Mouse (Mus musculus): Measurements from ENCODE around the gene Pde8b. TPM values are rescaled to one million over a fixed set of nuclear protein-coding genes. Genes with fewer than 3 reads are reported as not detected.

The Pde8b gene
- 10 to 100 TPM; 64.7 to 69.2 TPM for total RNA-seq (2021)
- long read RNA-seq, experiment 1, full-length matches to known transcripts, result 6 of 39 reads
- long read RNA-seq, experiment 1, partial matches to known transcripts, result 6 of 39 reads
- long read RNA-seq, experiment 1, other reads (novel, unspliced or antisense), result 27 of 39 reads
- long read RNA-seq, experiment 2, transcript Pde8b-209 (7 exons, 1,338 nt), result major isoform, 8 of 67 reads
- long read RNA-seq, experiment 2, partial matches to known transcripts, result 4 of 67 reads
- long read RNA-seq, experiment 2, other reads (novel, unspliced or antisense), result 55 of 67 reads

DNA sequence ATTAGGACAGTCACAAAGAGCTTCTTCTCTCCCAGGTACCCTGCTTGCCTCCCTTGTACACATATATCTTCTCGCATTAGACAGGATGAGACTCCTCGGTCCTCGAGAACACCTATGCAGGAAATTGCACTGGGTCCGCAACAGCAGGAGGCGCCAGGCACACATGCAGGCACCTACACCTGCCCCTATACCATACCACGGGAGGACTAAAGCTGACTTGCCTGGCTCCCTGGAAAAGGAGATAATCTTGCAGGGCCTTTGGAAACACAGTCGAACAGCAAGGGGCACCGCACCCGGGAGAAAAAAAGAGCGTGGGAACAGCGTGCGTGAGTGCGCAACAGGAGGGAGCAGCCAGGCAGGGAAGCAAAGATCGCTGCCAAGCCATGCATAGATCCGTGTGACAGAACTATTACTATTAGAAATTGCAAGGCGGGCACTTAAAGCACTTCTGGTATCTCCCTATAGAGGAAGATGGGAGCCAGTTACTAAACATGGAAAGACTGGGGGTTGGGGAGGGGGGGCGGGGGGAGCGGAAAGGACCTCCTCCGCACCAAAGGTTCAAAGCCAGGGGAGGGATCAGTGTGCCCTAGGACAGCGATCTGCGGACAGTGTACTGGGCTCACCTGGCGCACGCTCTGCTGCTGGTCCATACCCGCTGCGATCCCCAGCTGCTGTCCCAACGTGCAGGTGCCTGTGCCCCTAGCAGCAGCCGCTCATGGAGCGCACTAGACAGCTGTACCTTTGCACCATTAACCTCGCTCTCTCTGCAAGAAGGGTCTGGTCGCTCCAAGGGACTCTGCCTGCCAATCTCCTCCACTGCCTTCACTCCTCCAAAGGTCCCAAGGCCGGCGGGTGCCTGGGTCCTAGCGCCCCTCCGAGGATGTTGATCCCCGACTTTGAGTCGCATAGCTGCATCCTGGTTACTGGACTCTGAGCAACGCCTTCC lies at the start of gene Pde8b:
Gene Pde8b, minus strand, starts transcription at position 826 of the 946 bp plus-strand sequence.
- DNase-seq (ENCODE audit: low spot score in 2 of 2), result peak; percentile 6 to 12

DNA sequence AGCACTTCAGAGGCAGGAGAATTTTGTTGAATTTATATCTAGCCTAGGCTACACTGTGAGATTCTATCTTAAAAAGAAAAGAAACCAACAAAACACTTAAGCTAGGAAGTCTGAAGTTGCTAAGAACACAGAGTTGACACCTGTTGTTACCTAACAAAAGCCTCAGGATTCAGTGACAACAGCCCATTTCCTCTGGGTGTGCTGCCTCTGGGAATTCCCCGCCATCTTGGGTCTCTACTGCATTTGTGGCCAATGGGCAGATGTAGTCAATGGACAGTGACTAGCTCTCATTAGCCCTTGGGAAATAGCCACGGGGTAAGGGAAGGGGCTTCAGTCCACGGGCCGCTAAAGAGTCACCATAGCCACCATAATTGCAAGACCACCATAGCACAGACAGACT lies 41.8 kb upstream of the Pde8b start:
- no peak for DNase-seq (ENCODE audit: low spot score in 2 of 2)

DNA sequence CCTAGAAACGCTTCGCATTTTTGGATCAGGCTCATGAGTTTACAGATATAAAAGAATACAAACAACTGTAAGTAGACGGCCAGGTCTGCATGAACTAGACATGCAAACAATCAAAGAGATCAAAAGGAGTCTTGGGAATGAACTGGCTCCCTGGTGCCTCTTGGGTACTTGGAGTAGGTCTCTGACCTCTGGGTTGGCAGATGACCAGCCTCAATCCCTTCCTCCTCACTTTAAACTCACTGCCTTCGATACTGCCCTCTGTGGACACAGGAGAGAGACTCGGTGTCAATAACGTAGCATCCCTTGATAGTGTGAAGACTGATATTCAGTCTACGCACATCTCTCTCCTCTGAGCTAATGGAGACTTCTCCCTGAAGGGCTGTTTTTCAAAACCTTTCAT lies 37.9 kb upstream of the Pde8b start:
- no peak for DNase-seq (ENCODE audit: low spot score in 2 of 2)

DNA sequence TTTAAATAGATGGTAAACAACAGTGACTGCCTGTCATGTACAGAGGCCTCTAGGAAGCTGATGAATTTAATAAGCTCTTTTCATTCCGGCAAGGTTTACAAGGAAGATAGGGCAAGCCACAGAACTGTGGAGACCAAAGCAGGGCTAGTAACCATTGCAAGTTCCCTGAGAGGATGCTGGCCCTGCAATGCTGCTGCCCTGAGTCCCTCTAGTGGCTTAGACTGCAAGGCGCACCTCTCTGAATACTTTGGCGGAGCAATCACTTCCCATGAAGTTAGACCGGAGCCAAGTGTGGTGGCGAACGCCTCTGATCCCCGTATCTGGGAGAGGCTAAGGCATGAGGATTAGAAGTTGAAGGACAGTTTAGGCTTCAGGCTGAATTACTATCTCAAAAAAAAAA lies 36.9 kb upstream of the Pde8b start:
- DNase-seq (ENCODE audit: low spot score in 2 of 2), result peak; percentile 73 to 82

- no peak for DNase-seq (ENCODE audit: low spot score in 2 of 2)
These were observed 31.9 kb upstream of the Pde8b start for GRCm38 (mm10) chr13:95281740-95282673.

DNA sequence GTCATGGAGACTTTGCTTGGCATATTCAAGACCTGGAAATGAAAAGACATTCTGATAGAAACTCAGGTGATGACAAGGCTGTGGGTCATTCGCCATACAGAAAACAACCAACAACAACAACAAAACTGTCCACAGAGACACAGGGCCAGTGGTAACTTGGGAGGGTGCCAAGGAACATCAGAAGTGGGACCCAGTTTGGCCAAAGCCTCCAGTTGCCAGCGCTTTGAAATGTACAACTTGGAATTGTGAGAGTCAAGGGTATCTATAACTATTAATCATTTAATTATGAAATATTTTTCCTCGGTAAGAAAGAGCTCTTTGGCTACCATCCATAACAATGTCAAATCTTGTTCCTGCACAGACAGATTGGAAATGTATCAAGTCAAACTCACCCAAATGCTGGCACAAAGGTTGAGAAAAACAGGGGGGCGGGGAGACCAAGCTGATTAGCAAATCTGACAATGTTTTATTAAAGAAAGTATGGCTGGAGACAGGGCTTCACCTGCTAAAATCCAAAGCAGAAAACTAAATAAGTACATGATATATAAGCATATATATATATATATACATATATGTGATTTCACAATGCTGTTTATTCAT lies 28.4 kb upstream of the Pde8b start:
- DNase-seq (ENCODE audit: low spot score in 2 of 2), result no peak

DNA sequence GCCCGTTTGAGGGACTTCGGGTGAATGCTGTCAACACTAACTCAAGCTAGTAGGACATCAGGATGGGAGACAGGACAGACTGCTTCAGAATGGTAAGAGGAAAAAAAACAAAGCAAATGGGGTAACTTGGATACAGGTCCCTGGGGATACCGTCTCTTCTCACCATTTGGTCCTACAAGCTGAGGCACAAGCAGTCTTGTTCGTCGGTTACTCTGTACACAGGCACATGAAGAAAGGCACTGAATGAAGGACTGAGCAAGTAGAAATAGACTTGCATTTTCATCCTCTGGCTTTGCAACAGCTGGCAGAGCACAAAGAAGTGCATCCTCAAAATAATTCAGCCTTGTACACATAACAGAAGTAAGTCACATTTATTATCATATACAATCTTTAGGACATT lies 14.6 kb upstream of the Pde8b start:
- DNase-seq (ENCODE audit: low spot score in 2 of 2), result no peak

- DNase-seq (ENCODE audit: low spot score in 2 of 2), result no peak
These were observed 11.0 kb upstream of the Pde8b start for GRCm38 (mm10) chr13:95260886-95261789.

- DNase-seq (ENCODE audit: low spot score in 2 of 2), result no peak
These were observed 10.3 kb upstream of the Pde8b start for GRCm38 (mm10) chr13:95260391-95260790.

DNA sequence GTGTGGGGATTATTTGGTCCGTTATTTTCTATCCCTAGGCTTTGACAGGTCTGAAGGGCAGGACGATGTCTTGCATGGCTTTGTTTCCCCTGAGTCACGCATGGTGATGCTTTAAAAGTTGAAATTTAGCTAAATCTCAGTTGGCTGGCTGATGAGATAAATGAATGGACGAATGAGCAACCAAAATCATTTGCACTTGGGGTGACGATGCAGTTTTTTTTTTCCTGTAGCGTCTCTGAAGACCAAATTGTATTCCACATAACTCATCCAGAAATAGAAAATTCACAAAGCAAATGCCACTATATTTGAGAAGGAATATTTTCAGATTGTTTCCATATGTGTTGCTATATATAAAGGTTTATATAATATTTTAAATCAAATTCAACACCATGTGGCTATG lies 6.9 kb upstream of the Pde8b start:
- no peak for DNase-seq (ENCODE audit: low spot score in 2 of 2)

GRCm38 (mm10) chr13:95255083-95255482 lies 4.9 kb upstream of the Pde8b start:
- no peak for DNase-seq (ENCODE audit: low spot score in 2 of 2)

DNA sequence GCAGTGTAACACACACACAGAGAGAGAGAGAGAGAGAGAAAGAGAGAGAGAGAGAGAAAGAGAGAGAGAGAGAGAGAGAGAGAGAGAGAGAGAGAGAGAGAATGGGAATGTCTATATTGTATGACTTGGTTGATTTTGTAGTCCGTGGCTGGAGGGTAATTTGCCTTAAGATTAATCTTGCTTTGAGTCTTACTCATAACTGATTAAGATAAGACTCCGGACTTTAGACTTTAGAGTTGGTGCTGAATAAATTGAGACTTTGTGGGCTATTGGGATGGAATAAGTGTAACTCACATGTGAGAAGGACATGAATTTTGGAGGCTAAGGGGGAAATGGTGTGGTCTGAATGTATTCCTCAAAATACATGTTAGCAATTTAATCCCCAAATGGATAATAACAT lies 7.1 kb downstream of the Pde8b start:
- DNase-seq (ENCODE audit: low spot score in 2 of 2), result no peak

GRCm38 (mm10) chr13:95237488-95237887 lies 12.6 kb downstream of the Pde8b start:
- DNase-seq (ENCODE audit: low spot score in 2 of 2), result no peak

DNA sequence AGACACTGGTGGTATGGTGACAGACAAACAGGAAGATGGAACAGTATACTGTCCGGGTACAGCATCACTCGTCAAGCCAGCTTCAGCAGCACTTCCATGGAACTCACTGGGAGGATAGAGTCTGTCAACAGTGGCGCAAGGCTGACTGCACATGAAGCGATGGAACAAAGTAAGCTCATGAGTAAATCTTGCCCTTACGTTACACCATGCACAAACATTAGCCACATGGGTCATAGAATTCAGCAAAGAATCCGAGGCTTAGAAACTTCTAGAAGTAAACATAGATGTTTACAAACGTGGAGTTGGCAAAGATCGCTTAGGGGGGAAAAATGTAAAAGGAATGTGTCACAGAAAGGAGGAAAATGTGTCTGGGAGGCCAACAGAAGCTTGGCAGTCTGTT lies 14.9 kb downstream of the Pde8b start:
- no peak for DNase-seq (ENCODE audit: low spot score in 2 of 2)

DNA sequence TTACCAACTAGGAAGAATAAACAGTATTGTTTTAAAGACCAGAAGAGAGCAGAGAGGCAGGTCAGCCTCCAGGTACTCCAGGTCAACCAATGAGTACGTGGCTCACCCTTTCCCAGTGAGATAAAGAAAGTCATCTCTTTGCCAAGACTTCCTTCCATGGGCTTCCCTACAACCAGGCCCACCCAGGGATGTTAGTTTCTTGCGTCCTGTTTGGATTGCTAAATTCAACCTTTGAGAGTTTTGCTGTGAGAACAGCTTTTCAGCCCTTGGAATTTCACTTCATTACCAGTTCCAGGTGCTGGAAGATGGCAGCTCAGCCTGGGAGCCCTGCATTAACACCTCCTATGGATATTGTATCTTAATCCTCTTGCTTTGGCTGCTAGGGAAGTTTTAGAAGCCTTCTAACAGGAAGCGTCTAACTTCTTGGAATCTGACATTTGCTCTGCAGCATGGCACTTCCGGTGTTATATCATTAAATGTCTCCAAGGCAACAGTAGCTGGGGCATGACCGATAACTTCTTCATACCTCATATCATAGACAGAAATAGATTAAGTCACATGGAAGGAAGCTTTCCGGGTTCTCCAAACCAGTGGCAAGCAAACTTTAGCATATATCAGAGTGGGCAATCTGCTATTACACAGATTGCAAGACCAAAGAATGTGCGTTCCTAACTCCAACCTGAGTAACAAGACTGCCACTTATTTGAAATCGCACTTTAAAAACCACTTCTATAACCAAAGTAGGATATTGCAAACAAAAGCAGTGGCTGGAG lies 18.6 kb downstream of the Pde8b start:
- no peak for DNase-seq (ENCODE audit: low spot score in 2 of 2)

DNA sequence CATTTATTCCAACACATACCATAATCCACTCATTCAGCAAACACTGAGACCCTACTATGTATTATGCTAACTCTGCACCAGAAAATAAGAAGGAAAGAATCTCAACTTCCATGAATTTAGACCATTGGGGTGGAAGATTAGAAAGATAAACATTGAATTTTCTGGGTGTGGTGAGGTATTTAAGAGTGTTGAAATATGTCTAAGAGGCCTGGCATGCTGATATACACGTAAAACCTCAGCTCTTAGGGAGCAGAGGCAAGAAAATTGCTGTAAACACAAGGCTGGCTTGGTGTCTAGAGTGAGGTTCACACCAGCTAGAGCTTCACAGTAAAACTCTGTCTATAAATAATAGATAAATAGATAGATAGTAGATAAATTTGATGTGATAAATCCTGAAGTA lies 19.8 kb downstream of the Pde8b start:
- no peak for DNase-seq (ENCODE audit: low spot score in 2 of 2)

- DNase-seq (ENCODE audit: low spot score in 2 of 2), result no peak
These were observed 25.6 kb downstream of the Pde8b start for GRCm38 (mm10) chr13:95224491-95224890.

- DNase-seq (ENCODE audit: low spot score in 2 of 2), result no peak
These were observed 26.7 kb downstream of the Pde8b start for GRCm38 (mm10) chr13:95223427-95223772.
